Mouse (Mus musculus) heart, postnatal 36 days (tissue): ENCODE measurements around the gene Otulin. TPM values are rescaled to one million over a fixed set of nuclear protein-coding genes. Genes with fewer than 3 reads are reported as not detected.

ENCODE experiments used
- DNase-seq, 2 experiments: peaks; one replicate each; pipeline ENCODE4 v3.0.0; 2021 to 2022
- intact Hi-C: fragments of 180-260 bp; cut with DNase I; formaldehyde crosslinking; loops from one replicate; pipeline ENCODE4 v1.15.1; 2025
- total RNA-seq, 2 experiments: library from RNA; stranded (reverse); gene quantifications; 2 replicates each; pipeline ENCODE4 v1.2.3; 2021

Otulin gene
- total RNA-seq, 2 experiments from 2014 or later, result 30.4 to 31.0 TPM

- DNase-seq, result no peak
- intact Hi-C loops, result loop anchor here (10.0 kb wide), 1 partner anchor 404 kb away; the partner anchor contains the start of gene Trio
These were observed 9.9 kb downstream of the Otulin start for GRCm38 (mm10) chr15:27620475-27621185.

- no peak for DNase-seq
These were observed 10.8 kb downstream of the Otulin start for GRCm38 (mm10) chr15:27619683-27620082.

GRCm38 (mm10) chr15:27618778-27619533 lies 11.5 kb downstream of the Otulin start:
- no peak for DNase-seq
- intact Hi-C loops, result loop anchor here (10.0 kb wide), 1 partner anchor 154 kb away; the partner anchor contains the start of gene Ank

More at GRCm38 (mm10) chr15:27619683-27620082, 10.8 kb downstream of the Otulin start:
- intact Hi-C loops, result loop anchor here (10.0 kb wide), 2 partner anchors 155 to 405 kb away; partner anchors contain the start of genes Ank and Trio

- no peak for DNase-seq
- intact Hi-C loops, result loop anchor here (10.0 kb wide), 1 partner anchor 152 kb away; the partner anchor contains the start of gene Ank
These were observed 13.3 kb downstream of the Otulin start for GRCm38 (mm10) chr15:27617227-27617626.

GRCm38 (mm10) chr15:27616159-27616558 lies 14.3 kb downstream of the Otulin start:
- intact Hi-C loops, result loop anchor here (10.0 kb wide), 1 partner anchor 151 kb away; the partner anchor contains the start of gene Ank
- peak; percentile 76 to 79 for DNase-seq

GRCm38 (mm10) chr15:27613255-27613654 lies 17.2 kb downstream of the Otulin start:
- intact Hi-C loops, result loop anchor here (10.0 kb wide), 1 partner anchor 148 kb away; the partner anchor contains the start of gene Ank
- DNase-seq, result no peak

GRCm38 (mm10) chr15:27612533-27613221 lies 17.8 kb downstream of the Otulin start:
- intact Hi-C loops, result loop anchor here (1.0 to 10.0 kb wide), 2 partner anchors 148 to 286 kb away; partner anchors contain the start of gene Ank

GRCm38 (mm10) chr15:27609554-27609953 lies 20.9 kb downstream of the Otulin start:
- DNase-seq, result no peak
- intact Hi-C loops, result no loop called here

More at GRCm38 (mm10) chr15:27612533-27613221, 17.8 kb downstream of the Otulin start:
- DNase-seq, result peak; percentile 67 to 68

GRCm38 (mm10) chr15:27605252-27605651 lies 25.2 kb downstream of the Otulin start:
- intact Hi-C loops, result no loop called here
- DNase-seq, result no peak

GRCm38 (mm10) chr15:27604558-27604957 lies 25.9 kb downstream of the Otulin start:
- intact Hi-C loops, result no loop called here

GRCm38 (mm10) chr15:27600524-27600923 lies 30.0 kb downstream of the Otulin start:
- DNase-seq, result no peak
- intact Hi-C loops, result no loop called here

More at GRCm38 (mm10) chr15:27604558-27604957, 25.9 kb downstream of the Otulin start:
- no peak for DNase-seq

GRCm38 (mm10) chr15:27598786-27599385 lies 31.6 kb downstream of the Otulin start:
- intact Hi-C loops, result no loop called here
- DNase-seq, result no peak

- DNase-seq, result no peak
- intact Hi-C loops, result no loop called here
These were observed 33.0 kb downstream of the Otulin start for GRCm38 (mm10) chr15:27597516-27597915.

GRCm38 (mm10) chr15:27596463-27597140 lies 33.9 kb downstream of the Otulin start:
- no peak for DNase-seq
- intact Hi-C loops, result no loop called here

GRCm38 (mm10) chr15:27595560-27595959 lies 34.9 kb downstream of the Otulin start:
- intact Hi-C loops, result no loop called here
- no peak for DNase-seq

GRCm38 (mm10) chr15:27594973-27595372 lies 35.5 kb downstream of the Otulin start:
- intact Hi-C loops, result no loop called here
- no peak for DNase-seq

GRCm38 (mm10) chr15:27593717-27594116 lies 36.8 kb downstream of the Otulin start:
- peak in 1 of 2 experiments; percentile 36 for DNase-seq
- intact Hi-C loops, result loop anchor here (1.0 kb wide), 1 partner anchor 49 kb away; no protein-coding TSS in a partner anchor

- intact Hi-C loops, result loop anchor here (1.0 kb wide), 1 partner anchor 48 kb away; no protein-coding TSS in a partner anchor
- no peak for DNase-seq
These were observed 37.7 kb downstream of the Otulin start for GRCm38 (mm10) chr15:27592620-27593320.

GRCm38 (mm10) chr15:27590812-27591211 lies 39.7 kb downstream of the Otulin start:
- no peak for DNase-seq
- intact Hi-C loops, result no loop called here
